Mouse (Mus musculus) lung, adult 10 weeks (tissue): ENCODE results near the gene Ckm. TPM values are rescaled to one million over a fixed set of nuclear protein-coding genes. Genes with fewer than 3 reads are reported as not detected.

Experiments
- polyA plus RNA-seq: library from polyadenylated mRNA; stranded (reverse); fragments of 350-450 nt; fragmentation: Illumina TruSeq; extraction: RNeasy Lipid Tissue Mini Kit (QIAGEN cat#74804); gene quantifications from one replicate; pipeline ENCODE4 v1.2.3, GENCODE M21; 2014; ENCODE audit warnings: low read depth, low replicate concordance; ENCODE audit not compliant: insufficient read depth

Gene Ckm
- 26.2 TPM for polyA plus RNA-seq

DNA sequence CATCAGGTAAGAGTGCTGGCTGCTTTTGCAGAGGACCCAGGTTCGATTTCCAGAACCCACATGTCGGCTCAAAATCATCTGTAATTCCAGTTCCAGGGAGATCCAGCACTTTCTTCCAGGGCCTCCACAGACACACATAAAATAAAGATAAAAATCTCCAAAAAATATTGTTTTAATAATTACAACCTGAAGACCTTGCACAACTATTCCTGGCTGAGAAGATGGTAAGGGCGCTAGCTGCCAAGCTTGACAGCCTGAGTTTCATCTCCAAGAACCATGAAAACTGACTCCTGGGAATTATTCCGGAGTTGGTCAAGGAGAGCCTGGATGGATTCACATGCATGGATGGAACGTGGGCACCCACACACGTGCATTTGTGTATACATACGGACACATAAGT is at the start of gene Ckm:
Ckm (plus strand) TSS at position 301 of the 400 bp plus-strand sequence.

DNA sequence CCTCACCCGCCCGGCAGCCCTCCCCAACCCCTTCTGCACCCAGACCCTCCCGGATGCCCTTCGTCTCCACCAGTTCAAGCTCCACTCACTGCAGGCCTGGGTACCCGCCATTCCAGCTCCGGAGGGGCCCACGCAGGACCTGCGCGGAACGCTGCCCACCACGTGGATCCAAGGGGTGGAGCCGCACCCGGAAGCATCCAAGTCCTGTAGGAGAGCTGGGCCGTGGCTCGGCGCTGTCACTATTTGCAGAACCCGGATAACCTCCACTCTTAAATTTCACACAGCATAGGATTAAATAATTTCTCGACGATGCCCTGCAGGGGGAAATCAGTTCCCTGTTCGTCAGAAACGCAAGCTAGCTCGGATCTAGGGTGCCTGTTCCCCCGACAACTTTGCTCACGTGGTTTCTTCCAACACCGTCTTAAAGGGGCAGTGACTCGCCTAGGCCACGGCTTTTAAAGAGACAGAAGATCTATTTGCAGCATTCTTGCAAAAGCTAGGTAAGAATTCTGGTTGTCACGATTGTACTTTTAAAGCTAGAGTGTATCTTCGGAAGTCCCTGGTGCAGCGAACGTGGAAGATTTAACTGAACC is 45.2 kb upstream of the Ckm start, which contains the start of the genes Cd3eap and Ppp1r13l:
Cd3eap (minus strand) TSS at position 185 of the 593 bp plus-strand sequence.
Ppp1r13l (plus strand) TSS at position 451 of the 593 bp plus-strand sequence.

GRCm38 (mm10) chr7:19381377-19382165 is 23.0 kb upstream of the Ckm start, which contains the start of gene Ercc2:
Ercc2 (plus strand) TSS chr7:19382010.

GRCm38 (mm10) chr7:19403731-19404296 is 762 bp upstream of the Ckm start, which contains the start of gene Klc3:
Klc3 (minus strand) TSS chr7:19404104.

GRCm38 (mm10) chr7:19458591-19459111 is 54.1 kb downstream of the Ckm start, which contains the start of gene Mark4:
Mark4 (minus strand) TSS chr7:19458821.

GRCm38 (mm10) chr7:19462884-19463381 is 58.4 kb downstream of the Ckm start, which contains the start of gene Exoc3l2:
Exoc3l2 (plus strand) TSS chr7:19463331.

Other genes with a start within 250 kb of the Ckm start
- gene Gipr, start 238.6 kb upstream of the Ckm start, polyA plus RNA-seq: 0.12 TPM
- gene Eml2, start 228.4 kb upstream of the Ckm start, polyA plus RNA-seq: 40.3 TPM
- 4.3 TPM for gene Gpr4, start 192.2 kb upstream of the Ckm start, polyA plus RNA-seq
- gene Opa3, start 176.4 kb upstream of the Ckm start, polyA plus RNA-seq: 14.0 TPM
- 88.6 TPM for gene Vasp, start 133.0 kb upstream of the Ckm start, polyA plus RNA-seq
- gene Ppm1n, start 124.7 kb upstream of the Ckm start, polyA plus RNA-seq: not detected
- 22.9 TPM for gene Rtn2, start 122.2 kb upstream of the Ckm start, polyA plus RNA-seq
- gene Fosb, start 94.7 kb upstream of the Ckm start, polyA plus RNA-seq: 1.3 TPM
- gene Ercc1, start 60.0 kb upstream of the Ckm start, polyA plus RNA-seq: 27.7 TPM
- gene Cd3eap, start 45.3 kb upstream of the Ckm start, polyA plus RNA-seq: 5.7 TPM
- gene Ppp1r13l, start 45.0 kb upstream of the Ckm start, polyA plus RNA-seq: 2.5 TPM
- 14.0 TPM for gene Ercc2, start 22.8 kb upstream of the Ckm start, polyA plus RNA-seq
- 7.1 TPM for gene Klc3, start 672 bp upstream of the Ckm start, polyA plus RNA-seq
- 9.0 TPM for gene Mark4, start 54.0 kb downstream of the Ckm start, polyA plus RNA-seq
- gene Exoc3l2, start 58.6 kb downstream of the Ckm start, polyA plus RNA-seq: 1.3 TPM
- 6.7 TPM for gene Bloc1s3, start 103.6 kb downstream of the Ckm start, polyA plus RNA-seq
- gene Trappc6a, start 103.6 kb downstream of the Ckm start, polyA plus RNA-seq: 58.3 TPM
- 0.13 TPM for gene Nkpd1, start 113.1 kb downstream of the Ckm start, polyA plus RNA-seq
- 50.4 TPM for gene Ppp1r37, start 158.3 kb downstream of the Ckm start, polyA plus RNA-seq
- gene Zfp296, start 172.5 kb downstream of the Ckm start, polyA plus RNA-seq: 1.9 TPM
- gene Gemin7, start 172.8 kb downstream of the Ckm start, polyA plus RNA-seq: 93.3 TPM
- gene Clasrp, start 199.7 kb downstream of the Ckm start, polyA plus RNA-seq: 17.3 TPM
- gene Relb, start 224.7 kb downstream of the Ckm start, polyA plus RNA-seq: 13.0 TPM